Mouse (Mus musculus) lung, embryonic 14.5 days (tissue): ENCODE measurements at regions not wholly inside any gene's neighbourhood (a gene's known extent, or its start where the extent isn't known, plus 50 kb on each side); places are given as distances from the start of the nearest gene placed in this dataset.

ENCODE experiments used
- ATAC-seq: fragments of 200-750 bp; cut with Nextera tagmentation; 2 replicates; pipeline ENCODE4 v1.8.0; 2017; ENCODE audit warnings: mild to moderate bottlenecking, moderate TSS enrichment, moderate library complexity; ENCODE audit not compliant: insufficient read depth
- DNase-seq: peaks from one replicate; pipeline ENCODE4 v3.0.0-alpha.2; 2015
- H3K27ac ChIP-seq: fragments of 300-500 bp; sonication (generic); 2 replicates; pipeline ENCODE4 v1.5.1; 2014; ENCODE audit warnings: low read depth, mild to moderate bottlenecking, moderate library complexity
- H3K27me3 ChIP-seq: fragments of 300-500 bp; sonication (generic); 2 replicates; pipeline ENCODE4 v1.6.1; 2014; ENCODE audit warnings: low read length, control low read depth; ENCODE audit not compliant: insufficient read depth
- H3K36me3 ChIP-seq: fragments of 300-500 bp; sonication (generic); 2 replicates; pipeline ENCODE4 v1.6.1; 2014; ENCODE audit warnings: control low read depth; ENCODE audit not compliant: insufficient read depth
- H3K4me1 ChIP-seq: fragments of 300-500 bp; sonication (generic); 2 replicates; pipeline ENCODE4 v1.6.1; 2014; ENCODE audit warnings: antibody characterized with exemption, control low read depth; ENCODE audit not compliant: insufficient read depth
- H3K4me2 ChIP-seq: fragments of 300-500 bp; sonication (generic); 2 replicates; pipeline ENCODE4 v1.6.1; 2014; ENCODE audit warnings: mild to moderate bottlenecking
- H3K4me3 ChIP-seq: fragments of 300-500 bp; sonication (generic); 2 replicates; pipeline ENCODE4 v1.5.1; 2014; ENCODE audit warnings: low read depth, low read length
- H3K9ac ChIP-seq: fragments of 300-500 bp; sonication (generic); 2 replicates; pipeline ENCODE4 v1.6.1; 2014
- H3K9me3 ChIP-seq: fragments of 300-500 bp; sonication (generic); 2 replicates; pipeline ENCODE4 v1.6.1; 2016; ENCODE audit warnings: low read depth, low read length, control low read depth
- CTCF ChIP-seq: IDR thresholded peaks from 2 replicates; pipeline ENCODE4 v1.5.1; 2016; ENCODE audit warnings: antibody characterized with exemption, low read depth
- WGBS: fragments of 180-500 bp; shearing (Covaris S2); extraction: QIAGEN DNeasy Blood & Tissue Kit; methylation state at CpG from one replicate; pipeline ENCODE4 v1.1.7; 2014; 5-methylcytosine and 5-hydroxymethylcytosine counted together

GRCm38 (mm10) chr5:41076412-41076811 is 631.5 kb downstream of the Rab28 start:
- WGBS: 70% methylated on average over 2 of the region's 2 CpGs
- H3K36me3 ChIP-seq: no peaks in the 10 kb centered on the region
- H3K27me3 ChIP-seq: no peaks in the 10 kb centered on the region
- no peak overlapping the region for H3K4me3 ChIP-seq
- H3K9me3 ChIP-seq: no peaks in the 10 kb centered on the region
- no peak overlapping the region for H3K27ac ChIP-seq
- no peaks in the 10 kb centered on the region for H3K4me1 ChIP-seq
- no peak overlapping the region for H3K9ac ChIP-seq
- DNase-seq: no peak
- no peak overlapping the region for H3K4me2 ChIP-seq
- no peak for TF ChIP-seq CTCF
- ATAC-seq: no peak

GRCm38 (mm10) chr5:41061646-41062045 is 646.3 kb downstream of the Rab28 start:
- ATAC-seq: no peak
- H3K36me3 ChIP-seq: no peaks in the 10 kb centered on the region
- no peak overlapping the region for H3K4me2 ChIP-seq
- no peaks in the 10 kb centered on the region for H3K9me3 ChIP-seq
- no peak overlapping the region for H3K4me3 ChIP-seq
- TF ChIP-seq CTCF: no peak
- 65% methylated on average over 9 of the region's 9 CpGs for WGBS
- H3K27ac ChIP-seq: no peak overlapping the region
- no peak overlapping the region for H3K9ac ChIP-seq
- H3K4me1 ChIP-seq: no peaks in the 10 kb centered on the region
- no peak for DNase-seq
- no peaks in the 10 kb centered on the region for H3K27me3 ChIP-seq

GRCm38 (mm10) chr5:41061222-41061621 is 646.7 kb downstream of the Rab28 start:
- H3K9me3 ChIP-seq: no peaks in the 10 kb centered on the region
- ATAC-seq (no peak), DNase-seq (no peak)
- H3K4me3 ChIP-seq: no peak overlapping the region
- no peak overlapping the region for H3K27ac ChIP-seq
- H3K9ac ChIP-seq: no peak overlapping the region
- no peaks in the 10 kb centered on the region for H3K4me1 ChIP-seq
- no peak overlapping the region for H3K4me2 ChIP-seq
- H3K27me3 ChIP-seq: no peaks in the 10 kb centered on the region
- no peaks in the 10 kb centered on the region for H3K36me3 ChIP-seq
- TF ChIP-seq CTCF: no peak
- WGBS: 16% methylated on average over 3 of the region's 3 CpGs

GRCm38 (mm10) chr5:41058015-41058414 is 649.9 kb downstream of the Rab28 start:
- no peak for DNase-seq
- Histone ChIP-seq H3K4me1 (no peaks in the 10 kb centered on the region), H3K27me3 (no peaks in the 10 kb centered on the region), H3K36me3 (no peaks in the 10 kb centered on the region), H3K9me3 (no peaks in the 10 kb centered on the region), H3K4me2 (no peak overlapping the region), H3K27ac (no peak overlapping the region), H3K9ac (no peak overlapping the region), H3K4me3 (no peak overlapping the region)
- TF ChIP-seq CTCF: no peak
- 81% methylated on average over 3 of the region's 3 CpGs for WGBS
- no peak for ATAC-seq

- H3K36me3 ChIP-seq: no peaks in the 10 kb centered on the region
- no peak overlapping the region for H3K27ac ChIP-seq
- H3K9me3 ChIP-seq: no peaks in the 10 kb centered on the region
- no peak for ATAC-seq
- no peak overlapping the region for H3K4me2 ChIP-seq
- no peaks in the 10 kb centered on the region for H3K27me3 ChIP-seq
- no peak overlapping the region for H3K4me3 ChIP-seq
- no peaks in the 10 kb centered on the region for H3K4me1 ChIP-seq
- peak; percentile 57 for TF ChIP-seq CTCF
- DNase-seq: peak; percentile 68
- 26% methylated on average over 4 of the region's 4 CpGs for WGBS
- no peak overlapping the region for H3K9ac ChIP-seq
These were observed 656.0 kb downstream of the Rab28 start for GRCm38 (mm10) chr5:41051948-41052347.

GRCm38 (mm10) chr5:41048515-41048914 is 659.4 kb downstream of the Rab28 start:
- H3K27me3 ChIP-seq: no peaks in the 10 kb centered on the region
- H3K4me2 ChIP-seq: no peak overlapping the region
- H3K4me3 ChIP-seq: no peak overlapping the region
- H3K4me1 ChIP-seq: no peaks in the 10 kb centered on the region
- TF ChIP-seq CTCF: no peak
- 11% methylated on average over 1 of the region's 1 CpGs for WGBS
- H3K27ac ChIP-seq: no peak overlapping the region
- H3K9ac ChIP-seq: no peak overlapping the region
- H3K9me3 ChIP-seq: no peaks in the 10 kb centered on the region
- ATAC-seq (no peak), DNase-seq (no peak)
- no peaks in the 10 kb centered on the region for H3K36me3 ChIP-seq

- Histone ChIP-seq H3K9ac (no peak overlapping the region), H3K4me3 (no peak overlapping the region), H3K4me2 (no peak overlapping the region), H3K4me1 (no peaks in the 10 kb centered on the region), H3K9me3 (no peaks in the 10 kb centered on the region), H3K27me3 (no peaks in the 10 kb centered on the region), H3K36me3 (no peaks in the 10 kb centered on the region), H3K27ac (no peak overlapping the region)
- WGBS: 57% methylated on average over 1 of the region's 1 CpGs
- no peak for TF ChIP-seq CTCF
- ATAC-seq (no peak), DNase-seq (no peak)
These were observed 662.7 kb downstream of the Rab28 start for GRCm38 (mm10) chr5:41045221-41045620.

- DNase-seq: peak; percentile 83
- ATAC-seq: peak; percentile 71; the same call in 1 of the 2 replicates
- H3K4me3 ChIP-seq: no peak overlapping the region
- H3K4me1 ChIP-seq: no peaks in the 10 kb centered on the region
- H3K9ac ChIP-seq: no peak overlapping the region
- H3K36me3 ChIP-seq: no peaks in the 10 kb centered on the region
- H3K27ac ChIP-seq: no peak overlapping the region
- peak; percentile 79 for TF ChIP-seq CTCF
- no peaks in the 10 kb centered on the region for H3K9me3 ChIP-seq
- H3K4me2 ChIP-seq: no peak overlapping the region
- no peaks in the 10 kb centered on the region for H3K27me3 ChIP-seq
These were observed 663.5 kb downstream of the Rab28 start for GRCm38 (mm10) chr5:41044465-41044864.
